Mouse (Mus musculus) forebrain, embryonic 15.5 days (tissue): Measurements from ENCODE around the gene Ahnak. TPM values are rescaled to one million over a fixed set of nuclear protein-coding genes. Genes with fewer than 3 reads are reported as not detected.

Experiments used
- ATAC-seq: fragments of 200-750 bp; cut with Nextera tagmentation; replicated peaks from 2 replicates; pipeline ENCODE4 v1.8.0; 2017; ENCODE audit warnings: mild to moderate bottlenecking, moderate TSS enrichment, moderate library complexity
- H3K27ac ChIP-seq: fragments of 300-500 bp; sonication (generic); replicated peaks from 2 replicates; pipeline ENCODE4 v1.5.1; 2015; ENCODE audit warnings: mild to moderate bottlenecking, inconsistent platforms
- H3K27me3 ChIP-seq: fragments of 300-500 bp; sonication (generic); 2 replicates; pipeline ENCODE4 v1.6.1; 2015; ENCODE audit warnings: inconsistent platforms
- H3K36me3 ChIP-seq: fragments of 300-500 bp; sonication (generic); 2 replicates; pipeline ENCODE4 v1.6.1; 2015; ENCODE audit warnings: mild to moderate bottlenecking, inconsistent platforms
- H3K4me1 ChIP-seq: fragments of 300-500 bp; sonication (generic); 2 replicates; pipeline ENCODE4 v1.6.1; 2015; ENCODE audit warnings: inconsistent platforms
- H3K4me2 ChIP-seq: fragments of 300-500 bp; sonication (generic); replicated peaks from 2 replicates; pipeline ENCODE4 v1.6.1; 2015; ENCODE audit warnings: mild to moderate bottlenecking, inconsistent platforms
- H3K4me3 ChIP-seq: fragments of 300-500 bp; sonication (generic); 2 replicates; pipeline ENCODE4 v1.5.1; 2015; ENCODE audit warnings: mild to moderate bottlenecking, inconsistent platforms
- H3K9ac ChIP-seq: fragments of 300-500 bp; sonication (generic); replicated peaks from 2 replicates; pipeline ENCODE4 v1.6.1; 2015; ENCODE audit warnings: mild to moderate bottlenecking, inconsistent platforms
- H3K9me3 ChIP-seq: fragments of 300-500 bp; sonication (generic); 2 replicates; pipeline ENCODE4 v1.6.1; 2016; ENCODE audit warnings: inconsistent platforms
- WGBS: fragments of 180-500 bp; shearing (Covaris S2); methylation state at CpG from one replicate; pipeline ENCODE4 v1.1.7; 2015; ENCODE audit warnings: mixed read lengths; 5-methylcytosine and 5-hydroxymethylcytosine counted together
- polyA plus RNA-seq: library from polyadenylated mRNA; unstranded; fragments of >200 nt; fragmentation: Nextera tagmentation; extraction: Ambion mirVana; gene quantifications from 2 replicates; pipeline ENCODE4 v1.2.1, GENCODE M21; 2015

Gene Ahnak
- 2.6 and 3.7 TPM in 2 replicates for polyA plus RNA-seq

- H3K9me3 ChIP-seq = no peaks in the 10 kb centered on the region
- peaks cover 13% of the 10 kb centered on the region for H3K27me3 ChIP-seq
- H3K27ac ChIP-seq = no peak within 1 kb of the TSS
- peaks cover 41% of the 10 kb centered on the region for H3K4me1 ChIP-seq
- peak within 1 kb of the TSS; percentile 47 for H3K4me3 ChIP-seq
- peak within 1 kb of the TSS; percentile 91 for H3K4me2 ChIP-seq
- under 1% methylated on average over 42 of the region's 42 CpGs for WGBS
- peak; percentile 21; the same call in 1 of the 2 replicates for ATAC-seq
- H3K36me3 ChIP-seq = no peaks in the 10 kb centered on the region
- peak within 1 kb of the TSS; percentile 53 for H3K9ac ChIP-seq
These were observed at the start of gene Ahnak for GRCm38 (mm10) chr19:8989066-8989566. Gene Ahnak, plus strand, starts transcription at chr19:8989284.

- Histone ChIP-seq H3K27ac (peak overlapping the region; percentile 95), H3K36me3 (peaks cover 10% of the 10 kb centered on the region), H3K9me3 (no peaks in the 10 kb centered on the region), H3K27me3 (no peaks in the 10 kb centered on the region), H3K4me1 (peaks cover 40% of the 10 kb centered on the region), H3K4me3 (peak overlapping the region; percentile 100; the same call in 1 of the 2 replicates), H3K9ac (no peak overlapping the region), H3K4me2 (peak overlapping the region; percentile 68)
- no peak for ATAC-seq
- 81% methylated on average over 15 of the region's 15 CpGs for WGBS
These were observed 48.5 kb upstream of the Ahnak start for GRCm38 (mm10) chr19:8940526-8941133.

- Histone ChIP-seq H3K36me3 (peaks cover 15% of the 10 kb centered on the region), H3K9me3 (no peaks in the 10 kb centered on the region), H3K27me3 (no peaks in the 10 kb centered on the region), H3K27ac (peak overlapping the region; percentile 95), H3K4me3 (peak overlapping the region; percentile 100), H3K4me2 (peak overlapping the region; percentile 68), H3K4me1 (peaks cover 40% of the 10 kb centered on the region), H3K9ac (peak overlapping the region; percentile 99)
- ATAC-seq = peak; percentile 18; the same call in 1 of the 2 replicates
- WGBS = 34% methylated on average over 10 of the region's 10 CpGs
These were observed 48.0 kb upstream of the Ahnak start for GRCm38 (mm10) chr19:8941136-8941514.

GRCm38 (mm10) chr19:8941515-8942217, 47.4 kb upstream of the Ahnak start, which contains the start of gene Mta2:
Gene Mta2, plus strand, starts transcription at chr19:8941875.
- Histone ChIP-seq H3K9me3 (no peaks in the 10 kb centered on the region), H3K27me3 (no peaks in the 10 kb centered on the region), H3K9ac (peak within 1 kb of the TSS; percentile 99), H3K4me2 (peak within 1 kb of the TSS; percentile 68), H3K27ac (peak within 1 kb of the TSS; percentile 95), H3K36me3 (peaks cover 20% of the 10 kb centered on the region), H3K4me3 (peak within 1 kb of the TSS; percentile 100), H3K4me1 (peaks cover 40% of the 10 kb centered on the region)
- WGBS = under 1% methylated on average over 64 of the region's 64 CpGs
- ATAC-seq = peak; percentile 95

GRCm38 (mm10) chr19:8942276-8942964, 46.7 kb upstream of the Ahnak start:
- Histone ChIP-seq H3K4me2 (peak overlapping the region; percentile 68), H3K9ac (peak overlapping the region; percentile 99), H3K27ac (peak overlapping the region; percentile 95), H3K4me1 (peaks cover 40% of the 10 kb centered on the region), H3K36me3 (peaks cover 26% of the 10 kb centered on the region), H3K4me3 (peak overlapping the region; percentile 100), H3K27me3 (no peaks in the 10 kb centered on the region), H3K9me3 (no peaks in the 10 kb centered on the region)
- ATAC-seq = peak; percentile 59
- WGBS = under 1% methylated on average over 46 of the region's 46 CpGs

GRCm38 (mm10) chr19:8943047-8943446, 46.0 kb upstream of the Ahnak start:
- H3K4me1 ChIP-seq = peaks cover 40% of the 10 kb centered on the region
- peak overlapping the region; percentile 68 for H3K4me2 ChIP-seq
- peak overlapping the region; percentile 100 for H3K4me3 ChIP-seq
- H3K36me3 ChIP-seq = peaks cover 33% of the 10 kb centered on the region
- no peaks in the 10 kb centered on the region for H3K27me3 ChIP-seq
- 67% methylated on average over 2 of the region's 2 CpGs for WGBS
- H3K27ac ChIP-seq = no peak overlapping the region
- peak overlapping the region; percentile 99 for H3K9ac ChIP-seq
- no peaks in the 10 kb centered on the region for H3K9me3 ChIP-seq
- ATAC-seq = no peak

- Histone ChIP-seq H3K27me3 (no peaks in the 10 kb centered on the region), H3K36me3 (peaks cover 43% of the 10 kb centered on the region), H3K4me2 (peak overlapping the region; percentile 68), H3K4me1 (peaks cover 40% of the 10 kb centered on the region), H3K4me3 (peak overlapping the region; percentile 100), H3K9ac (peak overlapping the region; percentile 33), H3K27ac (peak overlapping the region; percentile 27; the same call in 1 of the 2 replicates), H3K9me3 (no peaks in the 10 kb centered on the region)
- no peak for ATAC-seq
- 42% methylated on average over 5 of the region's 5 CpGs for WGBS
These were observed 45.0 kb upstream of the Ahnak start for GRCm38 (mm10) chr19:8944062-8944461.

GRCm38 (mm10) chr19:8944750-8945149, 44.3 kb upstream of the Ahnak start:
- whole genome bisulfite sequencing = 31% methylated on average over 5 of the region's 5 CpGs
- Histone ChIP-seq H3K4me3 (peak overlapping the region; percentile 22), H3K4me1 (peaks cover 40% of the 10 kb centered on the region), H3K9me3 (no peaks in the 10 kb centered on the region), H3K27me3 (no peaks in the 10 kb centered on the region), H3K9ac (peak overlapping the region; percentile 16; the same call in 1 of the 2 replicates), H3K4me2 (peak overlapping the region; percentile 68), H3K36me3 (peaks cover 48% of the 10 kb centered on the region), H3K27ac (0 out of 2 replicates have a peak overlapping the region, but pooled peaks have one; percentile 23)
- ATAC-seq = no peak

GRCm38 (mm10) chr19:8945251-8945650, 43.8 kb upstream of the Ahnak start:
- H3K4me1 ChIP-seq = peaks cover 40% of the 10 kb centered on the region
- H3K9me3 ChIP-seq = no peaks in the 10 kb centered on the region
- peak overlapping the region; percentile 68 for H3K4me2 ChIP-seq
- WGBS = 84% methylated on average over 6 of the region's 6 CpGs
- ATAC-seq = no peak
- H3K36me3 ChIP-seq = peaks cover 51% of the 10 kb centered on the region
- no peak overlapping the region for H3K9ac ChIP-seq
- H3K4me3 ChIP-seq = peak overlapping the region; percentile 22; the same call in 1 of the 2 replicates
- H3K27me3 ChIP-seq = no peaks in the 10 kb centered on the region
- 0 out of 2 replicates have a peak overlapping the region, but pooled peaks have one; percentile 23 for H3K27ac ChIP-seq

GRCm38 (mm10) chr19:8946929-8947328, 42.2 kb upstream of the Ahnak start:
- ATAC-seq = no peak
- Histone ChIP-seq H3K4me1 (peaks cover 38% of the 10 kb centered on the region), H3K9ac (no peak overlapping the region), H3K27me3 (no peaks in the 10 kb centered on the region), H3K27ac (no peak overlapping the region), H3K36me3 (peaks cover 68% of the 10 kb centered on the region), H3K9me3 (no peaks in the 10 kb centered on the region), H3K4me3 (no peak overlapping the region), H3K4me2 (no peak overlapping the region)
- 91% methylated on average over 7 of the region's 7 CpGs for WGBS

- Histone ChIP-seq H3K27me3 (no peaks in the 10 kb centered on the region), H3K36me3 (peaks cover 67% of the 10 kb centered on the region), H3K27ac (no peak overlapping the region), H3K4me1 (peaks cover 39% of the 10 kb centered on the region), H3K9ac (no peak overlapping the region), H3K4me2 (no peak overlapping the region), H3K9me3 (no peaks in the 10 kb centered on the region), H3K4me3 (no peak overlapping the region)
- WGBS = 92% methylated on average over 5 of the region's 5 CpGs
- ATAC-seq = no peak
These were observed 38.9 kb upstream of the Ahnak start for GRCm38 (mm10) chr19:8950190-8950589.
